Mouse (Mus musculus): ENCODE data around the gene Fcho2. TPM values are rescaled to one million over a fixed set of nuclear protein-coding genes. Genes with fewer than 3 reads are reported as not detected.

The Fcho2 gene
- polyA plus RNA-seq, 1 experiment from 2014 or later: 36.6 TPM

DNA sequence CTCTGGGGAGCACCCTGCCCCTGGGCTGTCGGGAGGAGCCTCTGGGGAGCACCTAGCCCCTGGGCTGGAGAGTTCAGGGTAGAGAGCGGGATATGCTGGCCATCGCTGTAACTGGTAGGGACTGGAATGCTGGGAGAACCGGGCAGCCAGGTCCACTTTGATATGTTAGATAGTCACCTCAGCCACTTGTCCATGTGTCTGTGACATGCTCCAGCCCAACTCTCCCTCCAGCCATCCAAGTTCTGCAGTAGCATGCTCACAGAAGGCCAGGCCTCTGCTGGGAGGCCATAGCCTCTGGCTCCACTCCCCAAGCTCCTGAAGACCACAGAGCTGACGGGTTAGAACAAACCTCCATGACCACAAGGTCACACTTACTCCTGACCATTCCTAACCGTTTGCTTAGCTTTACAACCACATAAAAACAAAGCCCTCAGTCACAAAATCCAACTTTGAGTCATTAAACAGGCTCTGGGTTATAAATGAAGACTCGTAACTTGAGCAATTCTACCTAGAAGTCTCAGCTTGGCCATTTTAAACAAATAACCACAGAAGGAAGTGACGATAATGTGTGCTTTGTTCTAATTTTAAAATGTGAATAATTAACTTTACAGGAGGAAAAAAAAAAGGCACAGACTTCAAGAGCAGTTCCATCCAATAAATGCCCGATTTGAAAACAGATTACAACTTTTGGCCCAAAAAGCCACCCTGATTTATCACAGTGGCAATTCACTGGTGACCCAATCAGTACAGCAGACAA is 130.9 kb downstream of the Fcho2 start:
- no peak overlapping the region for H3K4me2 ChIP-seq
- no peak overlapping the region for H3K27ac ChIP-seq
- no peak for ATAC-seq (ENCODE audit: low FRiP score)
- H3K27me3 ChIP-seq: no peaks in the 10 kb centered on the region
- H3K36me3 ChIP-seq (replicated peaks): no peaks in the 10 kb centered on the region
- H3K4me1 ChIP-seq: peaks cover 7% of the 10 kb centered on the region; the same call in 1 of the 2 replicates
- 0 out of 2 replicates have a peak, but pooled peaks cover 3% of the 10 kb centered on the region for H3K9me3 ChIP-seq
- 87% methylated on average over 9 of the region's 9 CpGs for WGBS
- H3K4me3 ChIP-seq (replicated peaks): no peak overlapping the region
- H3K9ac ChIP-seq: no peak overlapping the region

DNA sequence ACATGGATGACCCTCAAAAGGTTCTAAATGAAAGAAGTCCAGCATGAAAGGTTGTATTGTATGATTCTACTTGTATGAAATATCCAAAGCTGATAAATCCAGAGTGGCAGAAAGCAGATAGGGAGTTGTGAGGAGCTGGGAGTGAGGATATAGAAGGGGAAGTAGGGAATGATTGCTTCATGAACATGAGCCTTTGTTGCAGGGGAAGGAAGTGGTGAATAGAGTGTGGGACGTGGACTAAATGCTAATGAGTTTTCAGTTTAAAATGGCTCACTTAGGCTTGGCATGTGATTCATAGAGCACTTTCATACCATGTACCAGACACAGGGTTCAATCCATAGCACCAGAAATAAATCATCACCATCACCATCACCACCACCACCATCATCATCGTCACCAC is 131.8 kb downstream of the Fcho2 start:
- no peak overlapping the region for H3K9ac ChIP-seq
- H3K27me3 ChIP-seq: no peaks in the 10 kb centered on the region; the same call in 1 of the 2 replicates
- H3K36me3 ChIP-seq (replicated peaks): no peaks in the 10 kb centered on the region
- ATAC-seq (ENCODE audit: low FRiP score): no peak
- WGBS: 89% methylated on average over 2 of the region's 2 CpGs
- H3K4me2 ChIP-seq: no peak overlapping the region
- H3K4me1 ChIP-seq: peaks cover 7% of the 10 kb centered on the region; the same call in 1 of the 2 replicates
- 0 out of 2 replicates have a peak, but pooled peaks cover 3% of the 10 kb centered on the region for H3K9me3 ChIP-seq
- no peak overlapping the region for H3K27ac ChIP-seq
- H3K4me3 ChIP-seq (replicated peaks): no peak overlapping the region

DNA sequence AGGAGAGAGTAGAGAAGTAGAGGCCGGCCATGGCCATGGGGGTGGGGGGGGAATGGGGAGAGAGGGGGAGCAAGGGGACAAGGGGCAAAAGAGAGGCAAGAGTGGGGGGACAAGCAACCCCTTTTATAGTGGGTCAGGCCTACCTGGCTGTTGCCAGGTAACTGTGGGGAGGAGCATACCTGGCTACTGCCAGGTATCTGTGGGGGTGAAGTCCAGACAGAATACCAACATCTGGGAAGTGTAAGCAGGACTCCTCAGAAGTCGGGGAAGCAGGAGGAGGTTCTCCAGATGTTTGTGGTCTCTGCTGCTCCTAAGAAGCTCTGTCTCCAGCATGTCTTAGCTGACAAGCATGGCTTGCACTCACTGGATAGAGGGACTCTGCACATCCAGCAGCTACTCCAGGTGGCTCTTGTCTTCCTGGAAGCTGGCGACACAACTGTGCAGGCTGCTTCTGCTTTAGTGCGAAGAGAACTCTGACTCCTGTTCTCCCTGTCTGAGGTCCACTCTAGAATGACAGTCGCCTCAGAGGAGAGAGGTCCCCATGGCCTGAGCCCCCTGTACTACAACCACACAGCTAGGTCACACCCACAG is 134.7 kb downstream of the Fcho2 start:
- ATAC-seq (ENCODE audit: low FRiP score): no peak
- Histone ChIP-seq H3K9me3 (0 out of 2 replicates have a peak, but pooled peaks cover 3% of the 10 kb centered on the region), H3K36me3 (replicated peaks) (no peaks in the 10 kb centered on the region), H3K9ac (no peak overlapping the region), H3K4me2 (no peak overlapping the region), H3K27me3 (no peaks in the 10 kb centered on the region; the same call in 1 of the 2 replicates), H3K27ac (no peak overlapping the region), H3K4me3 (replicated peaks) (no peak overlapping the region), H3K4me1 (no peaks in the 10 kb centered on the region)
- WGBS: 86% methylated on average over 5 of the region's 5 CpGs

DNA sequence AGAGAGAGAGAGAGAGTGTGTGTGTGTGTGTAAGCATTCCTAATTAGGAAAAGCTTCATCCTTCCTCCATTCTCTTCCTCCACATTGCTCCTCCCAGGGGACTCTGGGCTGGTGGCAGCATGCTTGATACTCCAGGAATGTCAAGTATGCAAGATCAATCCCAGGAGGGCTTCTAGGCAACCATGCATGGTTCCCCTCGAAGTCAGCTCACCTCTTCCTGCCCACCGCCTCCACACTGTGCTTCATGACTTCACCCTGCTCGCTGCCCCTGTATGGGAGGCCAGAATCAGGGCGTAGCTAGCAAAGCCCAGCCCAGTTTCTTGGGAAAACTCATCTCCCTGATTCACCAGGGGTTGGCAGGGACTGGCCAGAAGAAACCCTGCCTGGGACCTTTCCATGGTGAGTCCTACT is 135.6 kb downstream of the Fcho2 start:
- Histone ChIP-seq H3K27me3 (no peaks in the 10 kb centered on the region; the same call in 1 of the 2 replicates), H3K4me1 (no peaks in the 10 kb centered on the region), H3K4me2 (no peak overlapping the region), H3K27ac (no peak overlapping the region), H3K9me3 (0 out of 2 replicates have a peak, but pooled peaks cover 3% of the 10 kb centered on the region), H3K36me3 (replicated peaks) (no peaks in the 10 kb centered on the region), H3K9ac (no peak overlapping the region), H3K4me3 (replicated peaks) (no peak overlapping the region)
- ATAC-seq (ENCODE audit: low FRiP score): no peak
- 61% methylated on average over 4 of the region's 4 CpGs for WGBS

DNA sequence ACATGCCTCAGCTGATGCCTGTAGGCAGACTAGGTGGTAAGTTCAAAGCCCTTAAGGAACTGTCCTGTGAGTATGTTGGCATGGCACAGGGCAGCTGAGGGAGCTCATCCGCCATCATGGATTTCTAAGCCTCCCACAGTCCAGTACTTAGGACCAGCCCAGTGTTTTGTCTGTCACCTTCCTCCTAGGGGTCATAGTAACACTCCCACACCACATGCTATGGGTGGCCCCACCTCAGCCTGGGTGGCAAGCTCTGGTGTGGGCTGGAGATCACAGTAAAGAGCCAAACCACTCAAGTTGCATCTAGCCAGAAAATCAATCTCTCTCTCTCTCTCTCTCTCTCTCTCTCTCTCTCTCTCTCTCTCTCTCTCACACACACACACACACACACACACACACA is 136.0 kb downstream of the Fcho2 start:
- Histone ChIP-seq H3K36me3 (replicated peaks) (no peaks in the 10 kb centered on the region), H3K4me1 (no peaks in the 10 kb centered on the region), H3K27ac (no peak overlapping the region), H3K9me3 (0 out of 2 replicates have a peak, but pooled peaks cover 3% of the 10 kb centered on the region), H3K4me2 (no peak overlapping the region), H3K4me3 (replicated peaks) (no peak overlapping the region), H3K9ac (no peak overlapping the region), H3K27me3 (no peaks in the 10 kb centered on the region; the same call in 1 of the 2 replicates)
- WGBS: 87% methylated on average over 1 of the region's 1 CpGs
- no peak for ATAC-seq (ENCODE audit: low FRiP score)

DNA sequence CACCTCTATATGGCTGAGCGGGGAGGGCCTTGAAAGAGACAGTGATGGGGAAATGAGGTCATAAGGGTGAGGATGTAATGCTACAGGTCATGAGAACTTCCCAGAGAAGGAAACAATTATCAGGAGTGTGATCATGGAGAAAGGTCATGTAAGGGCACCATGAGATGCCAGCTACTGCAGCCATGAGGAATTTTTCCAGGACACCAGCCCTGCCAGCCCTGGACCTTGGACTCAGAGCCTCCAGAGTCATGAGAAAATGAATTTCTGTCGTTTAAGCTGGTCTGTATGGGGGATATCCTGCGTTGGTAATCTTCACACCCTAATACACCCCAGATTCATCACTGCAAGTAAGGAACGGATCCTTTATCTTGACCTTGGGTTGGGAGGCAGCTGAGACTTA is 141.3 kb downstream of the Fcho2 start:
- no peak overlapping the region for H3K9ac ChIP-seq
- H3K4me1 ChIP-seq: no peaks in the 10 kb centered on the region
- WGBS: 82% methylated on average over 4 of the region's 4 CpGs
- ATAC-seq (ENCODE audit: low FRiP score): no peak
- no peak overlapping the region for H3K27ac ChIP-seq
- no peak overlapping the region for H3K4me2 ChIP-seq
- H3K36me3 ChIP-seq (replicated peaks): no peaks in the 10 kb centered on the region
- H3K9me3 ChIP-seq: no peaks in the 10 kb centered on the region
- H3K27me3 ChIP-seq: no peaks in the 10 kb centered on the region; the same call in 1 of the 2 replicates
- no peak overlapping the region for H3K4me3 ChIP-seq (replicated peaks)

Other genes with a start within 250 kb of the Fcho2 start
- not detected in 2 replicates for gene Tmem174, start 178.0 kb downstream of the Fcho2 start, polyA plus RNA-seq (2016; fragmentation: Nextera tagmentation; extraction: Ambion mirVana)
- gene Tmem171, start 120.6 kb downstream of the Fcho2 start, polyA plus RNA-seq (2016; fragmentation: Nextera tagmentation; extraction: Ambion mirVana): not detected in 2 replicates
- gene Tnpo1, start 110.9 kb upstream of the Fcho2 start, polyA plus RNA-seq (2016; fragmentation: Nextera tagmentation; extraction: Ambion mirVana): 84.2 and 99.5 TPM in 2 replicates
- not detected in 2 replicates for gene 1700024P04Rik, start 169.1 kb upstream of the Fcho2 start, polyA plus RNA-seq (2016; fragmentation: Nextera tagmentation; extraction: Ambion mirVana)

All from forebrain, embryonic 12.5 days (tissue).